Mouse (Mus musculus) T-cell, adult 2 months (primary cell): ENCODE results near the gene Hist1h4d.
"Not testable (repeated sequence)": the region's sequence is repeated elsewhere in the genome, so short reads cannot be mapped to it uniquely, and the experiment has no call there.

Source experiments
- DNase-seq: peaks from one replicate; pipeline ENCODE4 v3.0.0; 2022; ENCODE audit warnings: low spot score

Gene Hist1h4d

GRCm38 (mm10) chr13:23581408-23582218, at the start of gene Hist1h4d:
Hist1h4d (plus strand) TSS chr13:23581598.
- peak; percentile 92 for DNase-seq

- DNase-seq = no peak
Measured at GRCm38 (mm10) chr13:23532262-23533075, 48.9 kb upstream of the Hist1h4d start.

GRCm38 (mm10) chr13:23533560-23534367, 47.6 kb upstream of the Hist1h4d start, which contains the start of gene Hist1h2af:
Hist1h2af (plus strand) TSS chr13:23533906.
- peak; percentile 50 for DNase-seq

GRCm38 (mm10) chr13:23534368-23535131, 46.8 kb upstream of the Hist1h4d start:
- DNase-seq = no peak

- peak; percentile 85 for DNase-seq
Measured at GRCm38 (mm10) chr13:23535137-23536075, 46.0 kb upstream of the Hist1h4d start, which contains the start of gene Hist1h3g. Hist1h3g (plus strand) TSS chr13:23535422.

GRCm38 (mm10) chr13:23536076-23536822, 45.1 kb upstream of the Hist1h4d start:
- DNase-seq = no peak

GRCm38 (mm10) chr13:23537006-23537710, 44.2 kb upstream of the Hist1h4d start:
- DNase-seq = no peak

- no peak for DNase-seq
Measured at GRCm38 (mm10) chr13:23538249-23538648, 43.1 kb upstream of the Hist1h4d start.

GRCm38 (mm10) chr13:23539821-23540220, 41.6 kb upstream of the Hist1h4d start:
- DNase-seq = not testable (repeated sequence)

- DNase-seq = no peak
Measured at GRCm38 (mm10) chr13:23541497-23541896, 39.9 kb upstream of the Hist1h4d start.

GRCm38 (mm10) chr13:23542225-23542980, 39.0 kb upstream of the Hist1h4d start:
- DNase-seq = not testable (repeated sequence)

GRCm38 (mm10) chr13:23542999-23543607, 38.3 kb upstream of the Hist1h4d start, which contains the start of gene Hist1h2bh:
Hist1h2bh (minus strand) TSS chr13:23543392.
- peak; percentile 83 for DNase-seq

GRCm38 (mm10) chr13:23543965-23544786, 37.2 kb upstream of the Hist1h4d start, which contains the start of gene Hist1h3f:
Hist1h3f (plus strand) TSS chr13:23544052.
- peak; percentile 83 for DNase-seq

GRCm38 (mm10) chr13:23544787-23545120, 36.6 kb upstream of the Hist1h4d start:
- not testable (repeated sequence) for DNase-seq

- no peak for DNase-seq
Measured at GRCm38 (mm10) chr13:23546694-23547093, 34.7 kb upstream of the Hist1h4d start.

GRCm38 (mm10) chr13:23550761-23551145, 30.6 kb upstream of the Hist1h4d start:
- no peak for DNase-seq
